In the genomic region with DNA sequence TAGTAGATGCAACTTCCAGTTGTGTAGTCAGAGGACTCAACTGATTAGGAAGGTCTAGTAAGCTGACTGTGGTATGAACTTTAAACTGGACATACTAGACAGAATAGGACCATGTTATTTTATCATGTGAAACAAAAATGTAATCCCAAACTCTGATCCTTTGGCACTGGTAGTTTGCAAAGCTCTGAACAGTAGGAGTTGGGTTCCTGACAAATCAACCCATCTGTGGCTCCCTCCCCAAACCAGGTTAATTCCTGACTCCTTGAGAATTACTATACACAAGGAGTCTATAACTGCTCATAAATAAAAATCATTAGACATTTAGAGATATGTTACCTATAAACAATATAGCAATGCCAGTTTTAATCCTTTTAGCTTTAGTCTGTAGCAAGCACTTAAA, we compare ENCODE assay signal across 11 mouse cellular contexts.
"Had no signal": no experiment of that assay in that cellular context is flagged by ENCODE, and none has a peak within 500 bp of the region (broad histone marks: within the 10 kb centered on the region; RNA-seq: fewer than 3 reads in every experiment).

No protein-coding gene starts in this region.

- DNase-seq: left cerebral cortex, postnatal 4 days; liver; liver, embryonic 13.5 days; liver, postnatal 0 days; lung, adult 18-20 months; lung, adult 2 months; lung, embryonic 14.5 days; lung, postnatal 10 days; lung, postnatal 14 days; lung, postnatal 36 days; lung, postnatal 4 days had no signal
